Mouse (Mus musculus) embryonic facial prominence, embryonic 12.5 days (tissue): ENCODE results near the gene Trip4. TPM values are rescaled to one million over a fixed set of nuclear protein-coding genes. Genes with fewer than 3 reads are reported as not detected.
A peak's percentile ranks its signal among the peaks of the same experiment; 100 is the strongest.

Experiments
- ATAC-seq: fragments of 200-750 bp; cut with Nextera tagmentation; 2 replicates; pipeline ENCODE4 v1.8.0; 2017; ENCODE audit not compliant: insufficient number of reproducible peaks, insufficient read depth, low FRiP score, low TSS enrichment
- H3K27ac ChIP-seq: fragments of 300-500 bp; sonication (generic); 2 replicates; pipeline ENCODE4 v1.5.1; 2016; ENCODE audit warnings: mild to moderate bottlenecking
- H3K27me3 ChIP-seq: fragments of 300-500 bp; sonication (generic); 2 replicates; pipeline ENCODE4 v1.6.1; 2016; ENCODE audit warnings: mild to moderate bottlenecking, moderate library complexity
- H3K36me3 ChIP-seq: fragments of 300-500 bp; sonication (generic); 2 replicates; pipeline ENCODE4 v1.6.1; 2016; ENCODE audit warnings: mild to moderate bottlenecking
- H3K4me1 ChIP-seq: fragments of 300-500 bp; sonication (generic); 2 replicates; pipeline ENCODE4 v1.6.1; 2016
- H3K4me2 ChIP-seq: fragments of 300-500 bp; sonication (generic); replicated peaks from 2 replicates; pipeline ENCODE4 v1.6.1; 2016; ENCODE audit warnings: mild to moderate bottlenecking, moderate library complexity
- H3K4me3 ChIP-seq: fragments of 300-500 bp; sonication (generic); 2 replicates; pipeline ENCODE4 v1.5.1; 2016; ENCODE audit warnings: mild to moderate bottlenecking
- H3K9ac ChIP-seq: fragments of 300-500 bp; sonication (generic); 2 replicates; pipeline ENCODE4 v1.6.1; 2016; ENCODE audit warnings: mild to moderate bottlenecking, moderate library complexity
- H3K9me3 ChIP-seq: fragments of 300-500 bp; sonication (generic); 2 replicates; pipeline ENCODE4 v1.6.1; 2016; ENCODE audit warnings: mild to moderate bottlenecking, moderate library complexity
- WGBS: fragments of 180-500 bp; shearing (Covaris S2); methylation state at CpG from one replicate; pipeline ENCODE4 v1.1.7; 2016; 5-methylcytosine and 5-hydroxymethylcytosine counted together
- polyA plus RNA-seq: library from polyadenylated mRNA; unstranded; fragments of >200 nt; fragmentation: Nextera tagmentation; extraction: Ambion mirVana; gene quantifications from 2 replicates; pipeline ENCODE4 v1.2.1, GENCODE M21; 2016

Trip4 gene
- polyA plus RNA-seq, 1 experiment from 2014 or later, result 41.5 TPM

- Histone ChIP-seq H3K9me3 (no peaks in the 10 kb centered on the region), H3K27me3 (no peaks in the 10 kb centered on the region), H3K4me3 (peak overlapping the region; percentile 67), H3K9ac (peak overlapping the region; percentile 65), H3K36me3 (peaks cover 23% of the 10 kb centered on the region), H3K4me1 (peaks cover 13% of the 10 kb centered on the region), H3K4me2 (peak overlapping the region; percentile 83), H3K27ac (0 out of 2 replicates have a peak overlapping the region, but pooled peaks have one; percentile 63)
- 2% methylated on average over 5 of the region's 5 CpGs for WGBS
- no peak for ATAC-seq
Observed at GRCm38 (mm10) chr9:65891126-65891525, 17.5 kb downstream of the Trip4 start.

GRCm38 (mm10) chr9:65890143-65890628, 18.4 kb downstream of the Trip4 start, which contains the start of gene Pclaf:
Gene Pclaf, plus strand, starts transcription at chr9:65890237.
- peak within 1 kb of the TSS; percentile 67 for H3K4me3 ChIP-seq
- H3K4me1 ChIP-seq, result peaks cover 13% of the 10 kb centered on the region
- H3K27ac ChIP-seq, result peak within 1 kb of the TSS; percentile 63
- peak; percentile 96 for ATAC-seq
- H3K36me3 ChIP-seq, result peaks cover 16% of the 10 kb centered on the region
- H3K27me3 ChIP-seq, result no peaks in the 10 kb centered on the region
- no peaks in the 10 kb centered on the region for H3K9me3 ChIP-seq
- H3K4me2 ChIP-seq, result peak within 1 kb of the TSS; percentile 83
- WGBS, result 0% methylated on average over 21 of the region's 21 CpGs
- peak within 1 kb of the TSS; percentile 65 for H3K9ac ChIP-seq

- H3K4me1 ChIP-seq, result peaks cover 3% of the 10 kb centered on the region; the same call in 1 of the 2 replicates
- peak overlapping the region; percentile 62 for H3K4me2 ChIP-seq
- peak overlapping the region; percentile 56 for H3K4me3 ChIP-seq
- peak overlapping the region; percentile 81 for H3K27ac ChIP-seq
- under 1% methylated on average over 37 of the region's 37 CpGs for WGBS
- 0 out of 2 replicates have a peak, but pooled peaks cover 7% of the 10 kb centered on the region for H3K36me3 ChIP-seq
- peak overlapping the region; percentile 73 for H3K9ac ChIP-seq
- peak; percentile 94 for ATAC-seq
- no peaks in the 10 kb centered on the region for H3K27me3 ChIP-seq
- H3K9me3 ChIP-seq, result no peaks in the 10 kb centered on the region
Observed at GRCm38 (mm10) chr9:65884564-65885315, 23.9 kb downstream of the Trip4 start.

- Histone ChIP-seq H3K27me3 (no peaks in the 10 kb centered on the region), H3K4me2 (no peak overlapping the region), H3K9me3 (no peaks in the 10 kb centered on the region), H3K9ac (no peak overlapping the region), H3K4me3 (no peak overlapping the region), H3K27ac (no peak overlapping the region), H3K4me1 (no peaks in the 10 kb centered on the region), H3K36me3 (peaks cover 51% of the 10 kb centered on the region)
- 71% methylated on average over 1 of the region's 1 CpGs for WGBS
- ATAC-seq, result no peak
Observed at GRCm38 (mm10) chr9:65859656-65860055, 48.9 kb downstream of the Trip4 start.

GRCm38 (mm10) chr9:65850203-65850602, 58.4 kb downstream of the Trip4 start:
- WGBS, result 26% methylated on average over 1 of the region's 1 CpGs
- H3K4me1 ChIP-seq, result no peaks in the 10 kb centered on the region
- no peak overlapping the region for H3K4me3 ChIP-seq
- ATAC-seq, result no peak
- peaks cover 13% of the 10 kb centered on the region for H3K36me3 ChIP-seq
- H3K27ac ChIP-seq, result no peak overlapping the region
- H3K4me2 ChIP-seq, result no peak overlapping the region
- no peak overlapping the region for H3K9ac ChIP-seq
- H3K27me3 ChIP-seq, result no peaks in the 10 kb centered on the region
- H3K9me3 ChIP-seq, result no peaks in the 10 kb centered on the region

- Histone ChIP-seq H3K27ac (no peak overlapping the region), H3K9me3 (no peaks in the 10 kb centered on the region), H3K36me3 (peaks cover 8% of the 10 kb centered on the region; the same call in 1 of the 2 replicates), H3K9ac (no peak overlapping the region), H3K4me1 (no peaks in the 10 kb centered on the region), H3K4me2 (no peak overlapping the region), H3K27me3 (no peaks in the 10 kb centered on the region), H3K4me3 (no peak overlapping the region)
- no peak for ATAC-seq
Observed at GRCm38 (mm10) chr9:65848154-65848553, 60.4 kb downstream of the Trip4 start.

- no peak overlapping the region for H3K4me2 ChIP-seq
- H3K9ac ChIP-seq, result no peak overlapping the region
- no peaks in the 10 kb centered on the region for H3K9me3 ChIP-seq
- H3K36me3 ChIP-seq, result 0 out of 2 replicates have a peak, but pooled peaks cover 2% of the 10 kb centered on the region
- H3K4me1 ChIP-seq, result no peaks in the 10 kb centered on the region
- 87% methylated on average over 7 of the region's 7 CpGs for WGBS
- H3K4me3 ChIP-seq, result no peak overlapping the region
- no peak overlapping the region for H3K27ac ChIP-seq
- no peaks in the 10 kb centered on the region for H3K27me3 ChIP-seq
- ATAC-seq, result no peak
Observed at GRCm38 (mm10) chr9:65844421-65845165, 64.0 kb downstream of the Trip4 start.

GRCm38 (mm10) chr9:65839841-65840240, 68.8 kb downstream of the Trip4 start:
- Histone ChIP-seq H3K4me3 (no peak overlapping the region), H3K9me3 (no peaks in the 10 kb centered on the region), H3K4me1 (no peaks in the 10 kb centered on the region), H3K9ac (no peak overlapping the region), H3K27ac (no peak overlapping the region), H3K4me2 (no peak overlapping the region), H3K27me3 (no peaks in the 10 kb centered on the region), H3K36me3 (peaks cover 16% of the 10 kb centered on the region)
- WGBS, result 97% methylated on average over 1 of the region's 1 CpGs
- ATAC-seq, result no peak

GRCm38 (mm10) chr9:65836916-65837315, 71.7 kb downstream of the Trip4 start:
- no peak overlapping the region for H3K4me3 ChIP-seq
- no peaks in the 10 kb centered on the region for H3K4me1 ChIP-seq
- H3K9me3 ChIP-seq, result no peaks in the 10 kb centered on the region
- H3K4me2 ChIP-seq, result no peak overlapping the region
- H3K27ac ChIP-seq, result no peak overlapping the region
- H3K9ac ChIP-seq, result no peak overlapping the region
- H3K27me3 ChIP-seq, result no peaks in the 10 kb centered on the region
- ATAC-seq, result no peak
- H3K36me3 ChIP-seq, result peaks cover 15% of the 10 kb centered on the region

- ATAC-seq, result no peak
- Histone ChIP-seq H3K4me1 (no peaks in the 10 kb centered on the region), H3K4me2 (no peak overlapping the region), H3K4me3 (no peak overlapping the region), H3K27me3 (no peaks in the 10 kb centered on the region), H3K27ac (no peak overlapping the region), H3K9me3 (no peaks in the 10 kb centered on the region), H3K9ac (no peak overlapping the region), H3K36me3 (peaks cover 15% of the 10 kb centered on the region)
- 78% methylated on average over 10 of the region's 10 CpGs for WGBS
Observed at GRCm38 (mm10) chr9:65834628-65835354, 73.8 kb downstream of the Trip4 start.

- no peak for ATAC-seq
- Histone ChIP-seq H3K36me3 (peaks cover 13% of the 10 kb centered on the region), H3K4me2 (no peak overlapping the region), H3K9ac (no peak overlapping the region), H3K4me3 (no peak overlapping the region), H3K4me1 (peaks cover 1% of the 10 kb centered on the region; the same call in 1 of the 2 replicates), H3K27ac (no peak overlapping the region), H3K9me3 (no peaks in the 10 kb centered on the region), H3K27me3 (no peaks in the 10 kb centered on the region)
Observed at GRCm38 (mm10) chr9:65833640-65834039, 75.0 kb downstream of the Trip4 start.
